Mouse (Mus musculus): ENCODE results near the gene Taar5.

- no peak for TF ChIP-seq CTCF (IDR thresholded peaks at IDR 0.05; ENCODE audit: insufficient read depth, low read depth, low read length)
- TF ChIP-seq POLR2A (IDR thresholded peaks at IDR 0.05; ENCODE audit: insufficient read depth, low read depth, low read length) = no peak
These were observed 28.0 kb upstream of the Taar5 start for GRCm38 (mm10) chr10:23942465-23942864.
